Mouse (Mus musculus) lung, postnatal 4 days (tissue): ENCODE measurements around the gene Fads3.

Experiments used
- DNase-seq, 2 experiments: peaks; one replicate each; pipeline ENCODE4 v3.0.0; 2021

The Fads3 gene

DNA sequence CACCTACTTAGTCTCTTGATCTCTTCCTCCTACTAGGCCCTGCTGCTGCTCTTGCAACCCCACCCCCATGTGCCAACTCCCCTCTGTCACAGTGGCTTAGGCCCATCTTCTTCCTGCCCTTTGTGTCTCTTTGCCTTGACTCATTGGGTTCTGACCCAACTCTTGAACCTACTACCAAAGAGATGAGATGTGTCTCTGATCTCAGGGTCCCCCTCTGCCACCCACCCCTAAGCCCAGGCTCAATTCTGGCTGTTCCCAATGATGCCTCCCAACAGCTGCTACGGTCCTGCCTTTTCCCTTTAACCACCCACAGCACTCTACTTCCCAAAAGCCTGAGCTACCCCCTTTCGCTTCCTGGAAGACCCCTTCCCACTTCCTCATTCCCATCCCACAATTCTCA lies 19.4 kb upstream of the Fads3 start:
- DNase-seq, result no peak

GRCm38 (mm10) chr19:10022414-10023303 lies 18.7 kb upstream of the Fads3 start:
- DNase-seq, result peak; percentile 54 to 69

GRCm38 (mm10) chr19:10023304-10023758 lies 18.0 kb upstream of the Fads3 start:
- peak in 1 of 2 experiments; percentile 56 for DNase-seq

GRCm38 (mm10) chr19:10025169-10025875 lies 16.0 kb upstream of the Fads3 start:
- DNase-seq, result peak; percentile 72 to 84

- DNase-seq, result no peak
These were observed 11.6 kb upstream of the Fads3 start for GRCm38 (mm10) chr19:10029746-10030145.

DNA sequence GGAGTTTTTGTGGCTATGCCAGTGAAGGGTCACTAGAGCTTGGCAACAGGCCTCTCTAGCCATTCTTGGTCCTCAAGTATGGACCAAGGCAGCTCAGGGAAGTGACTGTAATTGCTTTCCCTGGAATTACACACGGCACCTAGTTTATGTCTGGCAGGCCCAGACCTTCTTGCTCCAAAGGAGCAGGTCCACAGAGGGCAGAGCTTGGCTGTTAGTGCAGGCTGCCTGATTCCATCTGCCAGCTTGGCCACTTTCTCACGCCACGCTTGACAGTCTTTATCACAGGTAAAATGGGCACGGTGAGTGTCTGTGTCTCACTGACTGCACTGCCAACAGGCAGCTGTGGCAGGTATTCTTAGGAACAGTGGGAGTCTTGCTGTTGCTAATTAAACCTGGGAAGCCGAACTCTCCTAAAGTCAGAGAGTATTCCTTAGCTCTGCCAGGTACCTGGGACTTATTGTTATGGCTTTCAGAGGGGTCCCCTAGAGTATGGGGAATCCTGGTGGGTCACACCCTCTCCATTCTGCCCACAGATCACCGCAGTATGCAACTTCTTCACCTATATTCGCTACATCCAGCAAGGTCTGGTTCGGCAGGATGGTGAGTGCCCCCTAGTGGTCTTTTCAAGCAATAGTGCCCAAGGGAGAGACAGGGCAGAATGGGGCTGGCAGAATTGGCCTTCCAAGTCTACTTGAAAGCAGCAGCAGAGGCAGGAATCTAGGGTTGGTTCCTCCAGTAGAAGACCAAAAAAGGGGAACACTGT lies 8.0 kb upstream of the Fads3 start:
- peak; percentile 63 to 73 for DNase-seq

- no peak for DNase-seq
These were observed 7.0 kb upstream of the Fads3 start for GRCm38 (mm10) chr19:10034356-10034755.

GRCm38 (mm10) chr19:10034785-10035447 lies 6.5 kb upstream of the Fads3 start:
- DNase-seq, result peak; percentile 81 to 90

- no peak for DNase-seq
These were observed 3.8 kb upstream of the Fads3 start for GRCm38 (mm10) chr19:10037534-10037933.

GRCm38 (mm10) chr19:10038364-10038763 lies 3.0 kb upstream of the Fads3 start:
- DNase-seq, result no peak

GRCm38 (mm10) chr19:10038910-10039309 lies 2.5 kb upstream of the Fads3 start:
- DNase-seq, result peak; percentile 89 to 94

GRCm38 (mm10) chr19:10039615-10040014 lies 1.8 kb upstream of the Fads3 start:
- DNase-seq, result peak; percentile 50 to 54

DNA sequence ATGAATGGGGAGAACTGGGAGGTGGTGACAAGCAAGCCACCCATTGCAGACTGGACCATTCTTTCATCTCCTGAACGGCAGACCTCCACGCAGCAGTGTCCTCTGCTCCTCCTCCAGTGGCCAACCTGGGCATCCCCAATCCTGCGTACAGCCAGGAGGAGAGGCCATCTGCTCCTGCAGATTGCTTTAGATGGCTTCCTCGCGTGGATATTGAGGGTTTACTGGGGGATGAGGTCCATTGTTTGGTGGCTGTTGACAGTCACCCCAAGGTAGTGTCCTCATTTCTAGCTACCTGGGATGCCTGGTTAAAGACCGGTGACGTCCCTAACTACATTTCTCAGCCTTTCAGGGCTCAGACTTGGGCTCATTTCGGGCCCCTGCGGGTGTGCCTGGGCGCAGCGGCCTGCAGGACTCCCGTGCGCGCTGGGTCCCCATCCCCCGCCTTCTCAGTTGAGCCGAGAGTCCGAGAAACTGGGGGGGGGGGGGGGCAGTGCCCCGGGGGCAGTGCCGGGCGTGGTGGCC lies 442 bp upstream of the Fads3 start:
- DNase-seq, result peak in 1 of 2 experiments; percentile 14

GRCm38 (mm10) chr19:10042232-10042631 lies 863 bp downstream of the Fads3 start:
- peak in 1 of 2 experiments; percentile 62 for DNase-seq

- no peak for DNase-seq
These were observed 1.4 kb downstream of the Fads3 start for GRCm38 (mm10) chr19:10042816-10043215.

DNA sequence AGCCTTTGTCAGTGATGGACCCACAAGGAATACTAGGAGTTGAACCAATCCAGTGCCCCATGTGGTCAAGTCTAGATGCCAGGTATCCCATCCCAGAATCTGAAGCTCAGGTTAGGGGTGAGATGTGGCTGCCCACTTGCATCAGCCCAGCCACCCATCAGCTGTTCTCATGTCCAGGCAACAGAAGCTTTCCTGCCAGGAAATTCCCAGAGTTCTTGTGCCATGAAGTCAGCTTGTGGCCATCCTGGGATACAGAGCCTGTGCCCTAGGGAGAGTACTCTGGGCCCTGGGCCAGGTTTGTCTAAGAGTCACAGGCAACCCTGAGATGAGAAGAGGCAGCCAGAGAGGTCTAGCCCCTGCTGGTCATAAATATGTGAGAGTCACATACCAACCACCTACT lies 2.3 kb downstream of the Fads3 start:
- peak; percentile 59 to 73 for DNase-seq

DNA sequence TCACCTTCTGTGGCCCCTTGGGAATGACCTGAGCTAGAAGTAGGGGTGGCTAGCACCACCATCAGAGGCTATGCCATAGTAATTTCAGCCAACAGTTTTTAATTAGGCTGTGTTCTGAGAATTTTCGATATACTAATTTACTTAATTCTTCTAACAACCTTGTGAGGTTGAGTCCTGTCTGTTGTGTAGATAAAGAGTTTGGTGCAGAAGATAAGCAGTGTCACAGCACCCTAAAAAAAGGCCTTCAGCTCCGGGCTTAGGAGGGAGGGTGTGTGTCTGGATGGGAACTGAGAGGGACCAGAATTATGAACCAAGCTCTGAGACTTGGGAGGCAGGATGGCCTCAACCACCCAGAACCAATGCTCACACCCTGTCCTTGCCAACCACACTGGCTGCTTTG lies 4.3 kb downstream of the Fads3 start:
- DNase-seq, result no peak

GRCm38 (mm10) chr19:10046346-10046745 lies 5.0 kb downstream of the Fads3 start:
- peak in 1 of 2 experiments; percentile 3 for DNase-seq

- peak in 1 of 2 experiments; percentile 20 for DNase-seq
These were observed 5.6 kb downstream of the Fads3 start for GRCm38 (mm10) chr19:10046983-10047382.

GRCm38 (mm10) chr19:10049533-10049932 lies 8.2 kb downstream of the Fads3 start:
- peak in 1 of 2 experiments; percentile 3 for DNase-seq

DNA sequence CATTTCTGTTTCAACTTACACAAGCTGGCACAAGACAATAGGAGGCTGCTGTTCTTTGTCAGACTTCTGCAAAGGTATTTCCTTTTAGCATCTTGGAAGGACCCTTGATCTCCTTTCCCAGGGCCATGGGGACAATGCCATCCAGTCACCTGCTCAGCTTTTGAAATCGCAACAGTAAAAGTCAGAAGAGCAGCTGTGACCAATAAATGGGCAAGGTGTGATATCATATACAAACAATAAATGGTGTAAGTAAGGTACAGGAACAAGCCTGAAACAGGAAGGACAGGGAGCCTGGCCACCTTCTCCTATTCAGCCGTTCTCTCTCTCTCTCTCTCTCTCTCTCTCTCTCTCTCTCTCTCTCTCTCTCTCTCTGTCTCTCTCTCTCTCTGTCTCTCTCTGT lies 9.1 kb downstream of the Fads3 start:
- peak in 1 of 2 experiments; percentile 4 for DNase-seq

DNA sequence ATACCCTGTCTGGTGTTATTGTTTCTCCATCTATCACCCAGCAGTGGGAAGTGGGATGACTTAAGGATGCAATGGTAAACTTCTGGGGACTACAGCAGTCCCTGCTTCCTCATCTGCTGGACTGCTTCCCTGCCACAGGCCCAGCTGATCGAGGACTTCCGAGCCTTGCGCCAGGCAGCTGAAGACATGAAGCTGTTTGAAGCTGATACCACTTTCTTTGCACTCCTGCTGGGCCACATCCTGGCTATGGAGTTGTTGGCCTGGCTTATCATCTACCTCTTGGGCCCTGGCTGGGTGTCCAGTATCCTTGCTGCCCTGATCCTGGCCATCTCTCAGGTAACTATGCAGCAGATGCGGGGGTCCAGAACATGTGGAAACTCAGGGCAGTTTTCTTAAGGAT lies 11.3 kb downstream of the Fads3 start:
- DNase-seq, result no peak
